Mouse (Mus musculus) monocyte, adult 5-6 weeks (primary cell): ENCODE measurements around the gene Primpol. TPM values are rescaled to one million over a fixed set of nuclear protein-coding genes. Genes with fewer than 3 reads are reported as not detected.

Experiments
- ATAC-seq: fragments of 153-309, 156-312 bp; replicated peaks from 2 replicates; pipeline ENCODE4 v1.8.0; 2017; ENCODE audit warnings: mild to moderate bottlenecking; ENCODE audit not compliant: low TSS enrichment, insufficient number of reproducible peaks, severe bottlenecking, poor library complexity, low FRiP score
- total RNA-seq: library from RNA; stranded (forward); fragments of 200-1000, 200-491, 200-594 nt; gene quantifications from 3 replicates; pipeline ENCODE4 v1.2.3, GENCODE M21; 2017

Gene Primpol
- 9.7 to 18.1 TPM (median 9.7 TPM) in 3 replicates for total RNA-seq

DNA sequence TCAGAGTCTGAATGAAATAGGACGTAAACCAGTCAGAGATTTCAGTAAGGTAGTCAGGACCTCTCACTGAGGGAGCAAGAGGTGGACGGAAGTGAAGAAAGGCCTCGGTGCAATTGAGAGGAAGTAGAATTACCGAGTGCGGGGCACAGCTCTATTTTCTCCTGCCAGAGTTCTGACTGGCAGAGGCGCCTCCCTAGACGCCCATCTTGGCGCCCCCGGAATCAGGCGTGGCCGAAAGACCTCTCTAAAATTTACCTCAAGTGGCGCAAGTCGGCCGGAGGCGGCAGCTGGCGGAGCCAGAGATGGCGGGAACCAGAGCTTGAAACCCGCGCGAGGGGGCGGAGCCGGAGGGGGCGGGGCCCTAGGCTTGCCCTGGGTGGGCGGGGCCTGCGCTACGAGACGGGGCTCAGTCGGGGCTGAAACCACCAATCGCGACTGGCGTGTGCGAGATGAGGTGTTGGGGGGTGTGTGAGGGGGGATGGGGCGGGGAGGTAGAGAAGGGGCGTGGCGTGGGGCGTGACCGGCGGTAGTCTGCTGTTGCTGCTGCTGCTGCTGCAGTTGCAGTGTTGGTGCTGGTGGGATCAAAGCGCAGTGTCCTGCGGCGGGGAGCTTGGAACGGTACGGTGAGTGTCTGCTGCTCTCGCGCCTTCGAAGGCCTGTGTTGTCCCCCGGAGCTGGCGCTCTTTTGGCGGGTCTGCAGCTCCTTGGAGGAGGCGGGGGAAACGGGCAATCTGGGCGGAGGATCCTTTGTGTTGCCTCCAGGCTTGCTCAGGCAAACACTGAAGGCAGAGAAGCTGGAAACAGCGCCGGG is at the start of gene Primpol, which contains the start of gene Casp3:
TSS of gene Primpol (minus strand) at position 334 of the 811 bp plus-strand sequence.
TSS of gene Casp3 (plus strand) at position 413 of the 811 bp plus-strand sequence.
- ATAC-seq = peak; percentile 93

DNA sequence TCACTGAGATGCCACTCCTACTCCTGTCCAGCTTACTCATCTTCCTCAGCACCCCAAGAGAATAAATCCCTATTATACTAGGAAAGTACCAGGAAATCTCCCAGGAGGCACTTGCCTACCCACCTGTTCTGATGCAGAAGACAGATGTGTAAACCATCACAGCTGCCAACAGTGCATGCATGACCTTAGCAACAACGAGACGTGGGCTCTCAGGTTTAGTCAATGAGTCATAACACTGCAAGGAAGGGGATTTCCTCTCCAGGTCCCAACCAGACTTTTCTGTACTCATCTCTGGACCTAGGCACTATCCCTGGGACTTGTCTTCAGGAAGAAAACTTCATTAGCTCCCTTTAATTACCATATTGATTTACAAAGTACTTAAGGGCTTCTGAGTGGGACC is 38.9 kb upstream of the Primpol start:
- ATAC-seq = no peak

DNA sequence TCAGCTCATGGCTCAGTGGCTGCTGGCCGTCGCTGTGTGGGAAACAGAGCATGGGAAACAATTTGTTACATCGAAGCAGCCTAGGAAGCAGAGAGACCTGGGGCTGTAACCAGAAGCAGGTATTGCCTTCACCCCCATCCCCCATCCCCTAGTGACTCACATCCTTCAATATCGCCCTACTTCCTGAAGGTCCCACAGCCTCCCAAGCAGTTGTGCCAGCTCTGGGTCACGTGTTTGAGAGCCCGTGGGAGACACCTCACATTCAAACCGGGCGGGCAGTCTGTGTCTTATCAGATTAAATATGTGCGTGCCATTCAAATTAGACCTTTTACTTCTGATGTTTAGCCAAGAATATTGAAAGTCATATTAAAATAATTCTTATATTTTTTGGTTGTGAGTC is 34.9 kb upstream of the Primpol start:
- ATAC-seq = no peak

DNA sequence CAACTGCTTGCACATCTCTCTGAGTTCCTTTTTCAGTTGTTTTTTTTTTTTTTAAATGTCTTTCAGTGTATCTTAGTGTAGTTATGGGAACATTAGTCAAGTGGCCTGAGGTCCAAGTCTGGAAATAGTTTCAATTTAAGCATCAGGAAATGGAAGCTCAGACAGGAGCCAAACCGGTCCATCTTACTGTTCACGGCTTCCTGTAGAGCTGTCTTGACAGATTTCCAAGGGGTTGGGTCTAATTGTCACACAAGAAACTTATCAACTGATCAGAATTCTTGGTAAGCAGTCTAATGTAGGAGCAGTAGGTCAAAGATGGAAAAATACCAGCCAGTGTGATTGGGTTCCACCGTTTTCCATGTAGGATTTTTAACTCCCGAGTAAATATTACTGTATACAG is 31.4 kb upstream of the Primpol start:
- ATAC-seq = no peak

DNA sequence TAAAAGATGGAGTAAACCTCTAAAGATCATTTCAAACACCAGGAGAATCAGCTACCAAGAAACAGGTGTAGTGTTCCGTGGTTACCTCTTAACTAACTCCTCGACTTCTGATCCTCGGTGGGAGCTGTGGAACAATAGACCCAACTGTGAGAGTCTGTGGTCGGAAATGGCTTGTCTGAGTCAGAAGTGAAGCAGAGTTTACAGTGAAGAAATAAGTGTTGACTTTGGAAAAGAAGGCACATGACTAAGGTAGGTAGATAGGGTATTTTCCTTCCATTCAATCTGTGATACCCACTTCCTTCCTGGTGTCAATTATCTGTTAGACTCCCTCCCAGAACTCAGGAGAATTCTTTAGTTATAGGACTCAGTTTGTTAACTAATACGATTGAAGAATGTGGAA is 24.3 kb upstream of the Primpol start:
- no peak for ATAC-seq

DNA sequence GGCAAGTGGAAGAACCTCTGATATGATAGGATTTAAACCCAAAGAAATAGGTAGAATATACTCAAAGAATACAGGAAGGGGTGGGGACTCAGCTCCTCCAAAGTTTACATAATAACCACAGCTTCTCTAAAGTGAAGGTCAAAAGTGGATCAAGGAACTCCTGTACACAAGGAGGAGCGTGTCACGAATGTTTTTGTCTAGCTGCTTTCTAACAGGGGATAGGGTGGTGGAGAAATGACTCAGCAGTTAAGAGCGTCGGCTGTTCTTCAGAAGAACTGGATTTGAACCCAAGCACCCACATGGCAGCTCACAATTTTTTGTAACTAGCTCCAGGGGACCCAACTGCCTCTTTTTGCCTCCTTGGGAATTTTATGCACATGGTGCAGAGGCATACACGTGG is 22.8 kb upstream of the Primpol start:
- ATAC-seq = peak; percentile 87

DNA sequence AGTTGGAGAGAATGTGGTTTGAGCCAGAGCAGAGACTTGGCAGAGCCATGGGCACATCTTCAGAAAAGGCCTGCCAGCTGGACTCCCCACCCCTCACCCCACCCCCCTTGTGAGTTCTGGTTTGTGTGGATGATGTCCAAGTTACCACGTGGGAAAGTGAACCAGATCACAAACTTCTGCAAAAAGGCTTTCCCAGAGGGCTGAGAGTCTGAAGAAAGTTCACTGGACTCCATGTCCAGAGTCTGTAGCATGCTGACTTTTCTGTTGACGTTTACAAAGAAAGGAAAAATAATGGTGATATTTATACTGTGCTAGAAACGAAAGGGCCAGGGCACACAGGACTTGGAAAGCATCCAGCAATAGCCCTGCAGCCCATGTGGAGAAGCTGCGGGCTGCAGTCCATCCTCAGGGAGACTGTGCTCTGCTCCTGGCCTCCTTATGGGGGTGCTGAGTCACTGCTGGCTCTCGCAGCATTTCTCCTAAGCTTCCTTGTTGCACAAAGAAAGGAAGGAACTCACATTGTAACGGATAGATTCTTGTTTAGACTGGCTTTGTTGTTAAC is 22.1 kb upstream of the Primpol start:
- ATAC-seq = no peak; the same call in 1 of the 2 replicates

DNA sequence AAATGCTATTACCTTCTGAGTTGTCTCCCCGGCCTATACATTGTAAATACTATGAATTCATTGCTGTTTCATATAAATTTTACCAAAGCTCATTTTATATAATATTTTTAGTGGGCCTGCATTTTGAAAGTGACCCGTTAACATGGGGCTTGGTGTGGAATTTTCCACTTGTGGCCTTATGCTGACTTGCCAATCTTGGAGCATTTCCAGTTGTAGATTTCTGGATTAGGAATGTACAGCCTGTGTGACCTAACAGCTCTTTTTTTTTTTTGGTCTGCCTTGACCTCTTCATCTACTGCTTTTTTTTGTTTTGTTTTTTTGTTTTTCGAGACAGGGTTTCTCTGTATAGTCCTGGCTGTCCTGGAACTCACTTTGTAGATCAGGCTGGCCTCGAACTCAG is 13.9 kb upstream of the Primpol start:
- no peak for ATAC-seq

DNA sequence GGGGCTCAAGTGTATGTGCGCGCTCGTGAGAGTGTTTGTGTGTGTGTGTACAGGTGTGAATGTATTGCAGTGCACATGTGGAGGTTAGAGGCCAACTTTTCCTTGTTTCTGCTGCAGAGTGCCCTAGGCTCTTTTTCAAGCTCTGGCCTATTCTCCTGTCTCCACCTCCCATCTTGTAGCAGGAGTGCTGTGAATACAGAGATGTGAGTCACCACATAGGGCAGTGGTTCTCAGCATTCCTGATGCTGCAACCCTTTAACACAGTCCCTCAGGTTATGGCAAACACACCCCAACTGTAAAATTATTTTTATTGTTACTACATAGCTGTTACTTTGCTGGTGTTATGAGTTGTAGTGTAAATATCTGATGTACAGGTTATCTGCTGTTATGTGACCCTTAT is 13.4 kb upstream of the Primpol start:
- ATAC-seq = no peak

DNA sequence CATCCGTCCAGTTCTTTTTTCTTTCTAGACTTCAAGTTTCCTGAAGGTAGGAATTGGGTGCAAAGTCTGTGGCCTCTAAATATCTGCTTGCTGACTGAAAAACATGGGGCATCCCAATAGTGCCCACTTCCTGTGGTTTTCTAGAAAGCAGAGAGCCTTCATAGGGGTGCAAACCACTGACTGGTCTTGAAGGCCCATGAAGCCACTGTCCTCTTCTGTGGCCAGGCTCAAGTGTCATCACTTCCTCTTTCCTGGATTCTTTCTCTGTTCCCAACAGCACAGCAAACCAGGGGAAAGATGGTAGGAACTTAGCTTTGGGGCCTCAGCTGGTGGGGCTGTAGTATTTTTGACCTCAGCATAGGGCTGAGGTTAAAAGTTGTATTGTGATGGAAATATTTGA is 11.6 kb upstream of the Primpol start:
- ATAC-seq = no peak

DNA sequence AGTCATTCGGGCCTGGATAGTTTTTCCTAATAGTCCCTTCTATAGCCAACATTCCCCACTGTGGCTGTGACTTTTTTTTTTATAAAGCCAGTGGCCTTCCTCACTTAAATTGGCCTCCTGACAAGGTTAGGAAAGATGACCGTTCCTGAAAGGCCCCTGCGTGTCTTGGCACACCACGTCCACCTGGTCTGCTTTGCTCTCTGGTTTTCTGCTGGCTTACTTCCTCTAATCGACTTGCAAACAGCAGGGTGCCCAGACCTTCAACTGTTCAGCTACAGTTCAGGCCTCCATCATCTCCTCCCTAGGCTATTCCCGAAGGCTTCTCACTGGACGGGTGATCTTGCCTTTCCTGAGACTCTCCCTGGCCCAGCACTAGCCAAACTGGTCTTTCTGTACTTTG is 10.9 kb upstream of the Primpol start:
- 0 out of 2 replicates have a peak, but pooled peaks have one; percentile 48 for ATAC-seq

DNA sequence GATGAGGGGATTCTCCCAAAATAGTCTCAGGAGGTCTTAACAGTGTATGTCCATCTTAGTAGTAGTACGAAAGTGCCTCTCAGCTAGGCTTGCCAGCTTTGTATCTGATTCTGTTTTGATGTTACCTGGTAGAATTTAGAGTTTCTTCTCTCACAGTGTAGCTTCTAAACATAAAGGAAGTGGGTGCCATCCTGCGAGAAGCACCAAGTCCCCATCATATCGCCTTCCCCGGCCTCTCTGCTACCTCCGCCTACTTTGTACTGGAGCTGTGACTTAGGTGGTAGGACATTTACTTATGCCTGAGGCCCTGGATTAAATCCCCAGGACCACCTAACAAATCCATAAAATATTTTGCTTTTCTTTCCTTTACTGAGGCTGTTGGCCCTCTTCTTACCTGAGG is 9.6 kb upstream of the Primpol start:
- ATAC-seq = no peak

DNA sequence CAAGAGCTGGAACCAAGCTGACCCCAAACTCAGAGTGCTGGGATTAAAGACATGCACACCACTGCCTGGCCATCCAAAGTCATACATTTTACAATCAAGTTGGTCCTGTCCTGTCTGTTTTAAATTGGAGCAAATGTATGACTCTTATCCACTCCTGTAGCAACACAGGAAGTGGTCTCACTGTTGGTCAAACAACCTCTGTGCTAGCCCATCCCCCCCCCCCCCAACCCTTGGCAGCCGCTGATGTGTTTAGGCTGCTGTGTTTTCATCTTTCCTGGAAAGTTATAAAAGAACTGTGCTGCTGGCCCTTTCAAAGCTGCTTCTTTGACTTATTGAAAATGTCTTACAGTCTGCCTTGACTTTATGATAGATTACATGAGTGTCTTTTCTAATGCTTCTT is 8.2 kb upstream of the Primpol start:
- ATAC-seq = 0 out of 2 replicates have a peak, but pooled peaks have one; percentile 30

DNA sequence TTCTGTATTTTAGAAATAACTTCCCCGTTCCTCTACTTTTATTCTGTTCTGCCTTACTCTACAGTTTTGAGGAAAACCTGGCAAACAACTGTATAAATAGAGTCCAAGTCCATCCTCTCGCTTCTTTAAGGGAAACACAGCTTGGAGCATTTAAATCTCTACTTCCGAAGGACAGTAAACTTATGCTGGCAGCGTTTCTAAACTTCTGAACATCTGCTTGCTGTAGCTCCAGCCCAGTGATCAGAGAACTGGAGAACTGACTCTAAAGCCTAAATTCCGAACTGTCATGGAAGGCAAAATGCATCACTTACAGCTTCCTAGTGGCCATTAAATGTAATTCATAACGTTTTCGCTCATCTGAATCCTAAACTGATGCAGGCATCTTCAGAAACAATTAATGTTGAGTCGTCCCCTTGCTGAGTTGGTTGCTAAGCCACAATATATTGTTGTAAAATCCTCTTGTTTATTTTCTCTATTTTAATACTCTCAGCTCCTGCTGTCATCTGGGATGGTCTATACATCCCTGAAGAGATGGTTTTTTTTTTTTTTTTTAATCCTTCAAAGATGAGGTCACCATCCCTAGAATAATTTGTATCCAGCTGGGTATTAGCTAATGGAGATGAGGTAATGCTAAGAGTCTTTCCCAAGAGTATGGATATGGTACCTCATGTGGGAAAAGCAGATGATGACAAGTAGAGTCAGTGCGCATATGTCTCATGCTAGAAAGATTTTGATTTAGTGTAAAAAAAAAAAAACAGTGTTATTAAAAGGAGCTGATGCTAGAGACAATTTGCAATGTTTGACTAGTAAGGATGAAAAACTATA is 5.6 kb upstream of the Primpol start:
- ATAC-seq = no peak

DNA sequence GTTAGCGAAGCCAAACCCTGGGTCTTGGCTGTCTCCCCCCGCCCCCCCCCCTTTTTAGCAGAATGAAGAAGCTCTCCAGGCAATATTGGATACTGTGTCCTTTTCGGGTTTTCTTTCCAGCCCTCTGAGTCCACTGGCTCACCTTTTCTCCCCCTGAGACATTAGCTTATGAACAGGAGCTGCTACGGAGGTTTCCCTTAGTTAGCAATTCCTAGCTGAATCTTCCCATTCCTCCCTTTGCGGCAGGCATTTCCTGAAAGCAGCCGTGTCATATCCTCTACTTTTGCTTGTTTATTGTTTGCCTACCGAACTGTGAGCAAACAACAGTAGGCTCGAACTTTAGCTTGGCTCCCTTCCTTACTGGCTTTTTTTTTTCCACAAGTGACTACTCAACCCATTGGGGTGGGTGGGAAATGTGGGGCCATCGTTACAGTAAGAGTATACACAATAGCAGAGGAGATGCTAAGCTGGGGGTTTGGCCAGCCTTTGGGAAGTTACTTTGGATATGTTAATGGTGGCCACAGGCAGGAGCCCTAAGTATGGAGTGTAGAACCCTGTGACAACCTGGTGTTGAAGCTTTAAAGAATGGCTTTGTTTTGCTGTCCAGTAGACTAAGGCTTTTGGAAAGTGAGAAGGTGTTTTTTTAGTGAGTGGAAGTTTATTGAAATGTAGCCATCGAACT is 1.8 kb upstream of the Primpol start:
- no peak for ATAC-seq

DNA sequence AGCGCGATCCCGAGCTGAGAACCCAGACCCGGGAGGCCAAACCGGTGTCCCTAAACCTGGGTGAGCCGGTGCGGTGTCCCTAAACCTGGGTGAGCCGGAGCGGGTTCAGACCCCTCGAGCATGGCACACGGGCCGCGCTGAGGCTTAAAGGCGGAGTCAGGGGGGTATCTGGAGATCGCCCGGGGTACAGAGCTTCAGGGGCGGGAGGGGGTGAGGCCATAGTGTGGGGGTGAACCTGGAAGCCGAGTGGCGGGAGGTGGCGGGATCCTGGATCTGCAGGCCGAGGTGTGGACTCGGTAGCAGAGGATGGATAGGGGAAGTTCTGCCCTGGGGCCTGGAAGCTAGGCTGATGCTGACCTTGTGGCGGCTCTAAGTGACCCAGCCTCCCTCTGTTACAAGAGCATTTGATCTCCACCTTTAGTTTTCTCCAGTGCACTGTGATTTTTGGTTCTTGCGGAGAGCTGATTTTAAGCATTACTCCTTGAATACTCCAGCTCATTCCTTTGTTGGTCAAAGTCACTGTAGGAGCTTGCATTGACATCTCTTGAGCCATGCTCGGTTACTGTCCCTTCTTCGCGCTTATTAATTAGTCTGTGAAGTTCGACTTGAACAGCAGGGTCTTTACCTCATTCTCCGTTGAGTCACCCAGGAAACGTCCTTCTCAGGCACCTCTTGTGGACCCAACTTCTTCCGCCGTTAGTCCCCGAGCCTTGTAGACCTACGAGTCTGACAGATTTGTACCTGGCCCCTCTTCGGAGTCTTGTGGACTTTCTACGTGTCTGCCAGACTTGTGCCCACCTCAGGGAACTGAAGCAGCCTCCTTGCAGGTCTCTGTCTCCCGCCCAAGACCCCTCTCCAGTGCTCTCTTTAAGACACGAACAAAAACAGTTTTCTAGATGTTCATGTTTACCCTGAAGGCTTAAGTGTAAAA is 943 bp upstream of the Primpol start:
- peak; percentile 46 for ATAC-seq

DNA sequence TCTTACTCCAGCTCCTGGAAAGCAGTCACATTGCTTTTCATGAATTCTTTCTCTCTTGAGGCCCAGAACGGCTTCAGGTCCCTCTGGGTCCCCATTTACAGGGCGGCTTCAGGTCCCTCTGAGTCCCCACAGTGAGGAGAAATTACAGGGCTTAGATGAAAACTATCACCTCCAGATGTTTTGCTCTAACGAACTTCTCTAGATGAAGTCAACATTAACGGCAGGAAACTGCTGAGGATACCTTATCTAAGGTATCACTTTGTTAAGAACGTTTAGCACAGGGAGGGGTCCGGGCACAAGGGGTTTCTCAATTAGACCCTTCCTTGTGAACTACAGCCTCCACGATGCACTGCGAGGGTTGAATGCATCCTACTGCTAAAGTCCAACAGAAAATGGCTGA is 1.1 kb downstream of the Primpol start:
- no peak for ATAC-seq

DNA sequence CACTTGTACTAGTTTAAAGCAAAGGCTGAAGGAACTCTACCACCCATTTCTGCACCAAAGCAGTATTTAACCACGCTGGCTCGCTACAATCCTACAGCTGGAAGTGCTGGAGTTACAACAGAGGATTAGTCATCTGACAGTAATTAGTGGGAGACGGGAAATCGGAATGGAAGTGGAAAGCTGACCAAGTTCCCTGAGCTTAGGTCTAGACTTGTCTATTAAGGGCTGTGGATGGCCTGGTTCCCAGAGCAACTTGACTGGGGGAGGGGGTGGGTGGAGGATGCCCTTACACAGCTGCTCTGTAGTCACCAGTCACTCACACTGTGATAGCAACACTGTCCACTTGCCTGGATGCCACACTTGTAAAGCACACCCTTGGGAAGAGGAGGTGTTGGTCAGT is 3.6 kb downstream of the Primpol start:
- no peak for ATAC-seq
